8 mouse cellular contexts compared by ENCODE assay signal in genomic region chr6:97006513-97007094, GRCm38 (mm10). TPM values are rescaled to one million over a fixed set of nuclear protein-coding genes. Genes with fewer than 3 reads are reported as not detected.
DNase-seq lines count a peak whose midpoint lies in the region; ATAC-seq and TF ChIP-seq lines count a peak whose summit lies in the region.

No protein-coding gene starts in this region.

- H3K4me1 ChIP-seq in liver, adult 2 months (ENCODE audit: control insufficient read depth, insufficient read depth, low read length), result no peaks in the 10 kb centered on the region
- H3K4me1 ChIP-seq in liver, embryonic 12.5 days, result no peaks in the 10 kb centered on the region

- peak; percentile 35 for DNase-seq in liver, adult 2 months (ENCODE audit: extremely low read depth, low read depth, low spot score)
- peak; percentile 87 for DNase-seq in ZHBTc4 (ENCODE audit: low read depth, low spot score)
- DNase-seq in cerebellum, postnatal 14 days, result peak; percentile 79 to 81
- DNase-seq in heart, postnatal 14 days, result peak; percentile 52 to 72
- peak; percentile 46 to 77 for DNase-seq in left cerebral cortex, postnatal 14 days (ENCODE audit: low spot score in 2 of 2)
- DNase-seq in ovary, postnatal 36 days (ENCODE audit: low spot score), result peak; percentile 8
- peak; percentile 15 for DNase-seq in yolk sac, embryonic 10.5 days (ENCODE audit: low spot score)

- H3K4me2 ChIP-seq in liver, embryonic 12.5 days, result no peak overlapping the region

- no peak for ATAC-seq in liver, embryonic 12.5 days

- intact Hi-C loops in heart, postnatal 14 days (cut with DNase I), result loop anchor here (5.0 to 10.0 kb wide), 4 partner anchors 1522 to 1952 kb away; no protein-coding TSS in a partner anchor
- intact Hi-C loops in left cerebral cortex, postnatal 14 days (cut with DNase I), result loop anchor here (5.0 to 10.0 kb wide), 6 partner anchors 101 to 1949 kb away; partner anchors contain the start of genes Fam19a1 and Suclg2

- no peaks in the 10 kb centered on the region for H3K9me3 ChIP-seq in liver, embryonic 12.5 days (replicated peaks)

- WGBS in liver, adult 2 months, result 39% methylated on average over 8 of the region's 8 CpGs
- WGBS in liver, embryonic 12.5 days (ENCODE audit: insufficient replicate concordance), result 30% methylated on average over 8 of the region's 8 CpGs

- H3K27ac ChIP-seq in liver, adult 2 months (replicated peaks; ENCODE audit: insufficient read depth, low read depth, low read length), result no peak overlapping the region
- H3K27ac ChIP-seq in liver, embryonic 12.5 days, result no peak overlapping the region

- H3K9ac ChIP-seq in liver, adult 2 months (ENCODE audit: low read depth, low read length), result no peak overlapping the region
- H3K9ac ChIP-seq in liver, embryonic 12.5 days, result no peak overlapping the region

- no peaks in the 10 kb centered on the region for H3K27me3 ChIP-seq in liver, adult 2 months (ENCODE audit: control insufficient read depth, insufficient read depth, low read length)
- 0 out of 2 replicates have a peak, but pooled peaks cover 3% of the 10 kb centered on the region for H3K27me3 ChIP-seq in liver, embryonic 12.5 days (replicated peaks)

- no peak overlapping the region for H3K4me3 ChIP-seq in liver, adult 2 months (ENCODE audit: insufficient read depth, low read depth, low read length)
- no peak overlapping the region for H3K4me3 ChIP-seq in liver, embryonic 12.5 days

- H3K36me3 ChIP-seq in liver, adult 2 months (ENCODE audit: control insufficient read depth, insufficient read depth, low read length), result no peaks in the 10 kb centered on the region
- H3K36me3 ChIP-seq in liver, embryonic 12.5 days, result no peaks in the 10 kb centered on the region

- peak; percentile 77 for TF ChIP-seq CTCF in liver, adult 2 months (IDR thresholded peaks at IDR 0.05; ENCODE audit: low read depth, low read length)

- no peaks in the 10 kb centered on the region for H3K79me2 ChIP-seq in liver, adult 2 months (ENCODE audit: control insufficient read depth, insufficient read depth, low read length)

- no peak for TF ChIP-seq POLR2A in liver, adult 2 months (IDR thresholded peaks at IDR 0.05; ENCODE audit: extremely low read depth, insufficient read depth, low read length)

RNA-seq across cellular contexts. Expression of gene Fam19a4, which starts 53.6 kb away (rescaled TPM):
- total RNA-seq in liver, adult 2 months (2014; rRNA removed), result not detected in 2 replicates
- not detected in 2 replicates for polyA plus RNA-seq in liver, adult 2 months (2012; rRNA removed)
- not detected in 2 replicates for polyA plus RNA-seq in liver, embryonic 12.5 days (2016; fragmentation: Nextera tagmentation; extraction: Ambion mirVana)
- not detected for total RNA-seq in heart, postnatal 14 days (2021)
- under 1 TPM; 0.44 to 0.47 TPM for total RNA-seq in left cerebral cortex, postnatal 14 days (2021)

Comparison
In these comparisons a context has a peak if more than half of its experiments do, and no peak if none do; other contexts are left out.
1. DNase-seq: peak in every context shown above with its lines; median percentile 87 in ZHBTc4; 80 in cerebellum, postnatal 14 days; 62 in heart, postnatal 14 days; 62 in left cerebral cortex, postnatal 14 days; 35 in liver, adult 2 months; 15 in yolk sac, embryonic 10.5 days; 8 in ovary, postnatal 36 days.